Mouse (Mus musculus) CD4-positive, CD25-positive, alpha-beta regulatory T cell, adult 2 months (primary cell): Measurements from ENCODE around the gene Rps27l.

Experiments used
- DNase-seq: peaks from one replicate; pipeline ENCODE4 v3.0.0-alpha.2; 2012; ENCODE audit warnings: low read depth, low spot score

Gene Rps27l

DNA sequence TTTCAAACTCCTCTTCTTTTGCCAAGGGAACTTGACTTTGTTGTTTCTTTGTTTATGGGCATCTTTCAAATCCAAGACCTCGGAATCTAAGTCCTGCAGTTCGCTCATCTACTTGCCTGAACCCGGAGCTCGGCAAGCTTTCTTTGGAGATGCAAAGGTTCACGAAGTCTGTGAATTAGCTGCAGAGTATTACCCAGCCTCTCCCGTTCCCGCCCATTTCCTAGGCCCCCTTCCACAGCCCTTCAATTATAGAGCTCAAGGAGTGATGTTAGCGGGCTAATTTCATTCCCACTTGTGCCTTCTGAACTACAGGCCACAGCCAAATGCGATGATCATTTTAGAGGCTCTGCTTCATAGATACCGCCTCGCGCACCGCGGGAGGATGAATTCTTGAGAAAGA, 25.9 kb upstream of the Rps27l start:
- peak; percentile 45 for DNase-seq

DNA sequence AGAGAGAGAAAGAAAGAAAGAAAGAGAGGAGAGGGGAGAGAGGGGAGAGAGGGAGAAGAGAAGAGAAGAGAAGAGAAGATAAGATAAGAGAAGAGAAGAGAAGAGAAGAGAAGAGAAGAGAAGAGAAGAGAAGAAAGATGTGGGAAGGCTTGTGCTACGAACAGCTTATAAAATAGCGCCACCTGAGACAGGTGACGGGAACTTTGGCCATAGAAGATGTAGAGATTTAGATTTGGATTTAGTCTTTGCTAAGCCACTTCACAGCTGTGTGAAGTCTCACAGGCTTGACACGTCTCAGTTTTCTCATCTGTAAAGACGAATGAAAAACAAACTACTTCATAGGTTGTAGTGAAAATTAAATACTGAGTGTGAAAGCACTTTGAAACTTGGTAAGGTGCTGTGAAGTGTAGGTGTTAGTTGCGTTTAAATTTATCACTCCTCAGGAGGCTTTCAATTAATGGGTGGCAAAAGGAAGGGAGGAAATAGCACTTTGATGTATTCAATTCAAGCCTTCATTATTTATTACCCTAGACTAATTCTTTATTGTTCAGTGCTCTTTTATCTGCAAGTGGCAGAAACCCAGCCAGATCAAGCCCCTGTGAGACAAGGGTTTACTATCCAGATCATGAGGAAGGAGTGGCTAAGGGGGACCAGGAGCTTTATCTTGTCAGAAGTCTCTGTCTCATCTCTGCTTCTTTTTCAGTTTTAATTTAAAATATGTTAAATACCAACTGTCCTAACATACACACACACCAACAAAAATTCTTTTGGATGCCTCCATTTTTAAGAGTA, 25.2 kb upstream of the Rps27l start:
- peak; percentile 67 for DNase-seq

DNA sequence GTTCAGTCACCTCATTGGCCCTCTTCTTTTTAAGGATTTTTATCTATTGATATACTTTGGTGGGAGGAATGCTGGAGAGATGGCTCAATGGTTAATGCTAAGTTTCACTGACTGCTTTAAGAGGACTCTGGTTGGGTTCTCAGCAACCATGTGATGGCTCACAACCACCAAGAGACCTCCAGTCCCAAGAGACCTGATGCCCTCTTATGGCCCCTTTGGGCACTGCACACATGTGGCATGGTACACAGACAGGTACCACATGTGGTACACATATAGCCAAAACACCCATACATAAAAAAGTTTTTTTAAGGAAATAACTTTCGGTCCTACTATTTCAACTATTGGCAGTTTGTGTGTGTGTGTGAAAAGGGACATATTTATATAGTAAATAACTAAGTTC, 23.8 kb upstream of the Rps27l start:
- DNase-seq: peak; percentile 55

GRCm38 (mm10) chr9:66925853-66926252, 20.0 kb upstream of the Rps27l start:
- DNase-seq: no peak

DNA sequence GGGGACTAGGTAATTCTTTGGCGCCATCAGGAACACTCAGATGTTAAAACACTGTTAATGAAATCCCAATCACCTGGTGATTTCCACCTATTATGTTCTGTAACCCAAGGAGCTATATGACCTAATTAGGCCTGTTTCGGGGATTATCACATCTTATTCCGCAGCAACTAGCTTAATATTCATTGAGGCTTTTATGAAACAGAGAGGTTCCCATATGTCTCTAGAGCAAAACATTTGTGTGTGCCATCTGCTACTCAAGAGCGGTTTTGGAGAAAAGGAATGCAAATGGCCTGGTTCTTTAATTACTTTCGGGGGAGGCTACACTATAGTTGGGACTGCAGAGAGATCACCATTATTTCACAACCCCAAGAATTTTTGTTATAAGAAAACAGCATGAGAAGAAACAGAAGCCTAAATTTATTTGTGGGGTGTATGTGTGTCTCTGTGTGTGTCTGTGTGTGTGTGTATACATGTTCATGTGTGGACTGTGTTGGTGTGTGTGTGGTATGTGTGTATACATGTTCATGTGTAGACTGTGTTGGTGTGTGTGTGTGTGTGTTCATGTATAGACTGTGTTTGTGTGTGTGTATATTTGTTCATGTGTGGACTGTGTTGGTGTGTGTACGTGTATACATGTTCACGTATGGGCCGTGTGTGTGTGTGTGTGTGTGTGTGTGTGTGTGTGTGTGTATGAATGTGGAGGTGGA, 18.0 kb upstream of the Rps27l start:
- no peak for DNase-seq

GRCm38 (mm10) chr9:66930351-66930750, 15.5 kb upstream of the Rps27l start:
- DNase-seq: no peak

DNA sequence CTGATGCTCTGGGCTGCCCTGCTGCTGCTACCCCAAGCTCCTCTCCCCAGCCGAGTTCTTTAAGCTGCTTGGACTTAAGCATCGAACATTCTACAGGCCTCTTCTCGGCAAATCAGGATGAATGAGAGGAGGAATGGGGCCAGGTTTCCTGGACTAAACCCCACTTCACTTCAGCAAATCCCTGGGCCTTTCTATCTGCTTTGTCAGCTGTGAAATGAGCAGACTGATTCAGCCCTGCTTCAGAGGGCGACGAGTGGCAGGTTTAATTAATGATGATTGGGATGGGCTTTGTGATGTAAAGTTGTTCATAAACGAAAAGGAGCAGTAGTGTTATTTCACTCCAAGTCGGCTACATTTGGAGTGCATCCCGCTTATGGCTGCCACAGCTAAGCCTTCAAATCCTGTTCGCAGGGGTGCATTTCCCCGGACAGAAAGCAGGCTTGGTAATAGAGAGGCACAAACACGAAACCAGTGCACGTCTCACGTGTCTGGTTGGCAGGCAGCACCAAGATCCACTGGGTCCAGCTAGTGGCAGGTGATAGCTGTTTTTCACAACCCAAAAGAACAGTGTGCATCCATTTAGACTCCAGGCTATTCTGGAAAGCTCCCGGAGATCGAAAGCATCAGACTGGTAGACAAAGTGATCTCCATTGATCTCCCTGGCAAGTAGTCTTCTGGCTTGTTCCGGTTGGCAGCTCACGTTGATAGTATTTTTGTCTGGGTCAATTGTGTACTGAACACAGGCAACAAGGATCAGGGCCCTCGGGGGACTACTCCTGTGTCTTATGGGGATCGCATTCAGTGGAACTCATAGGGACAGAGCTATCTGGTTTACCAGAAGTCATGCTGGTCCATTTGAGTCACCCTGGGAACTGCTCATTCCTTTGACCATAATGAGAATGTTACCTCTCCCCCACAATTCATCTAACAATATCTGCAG, 11.7 kb upstream of the Rps27l start:
- no peak for DNase-seq

DNA sequence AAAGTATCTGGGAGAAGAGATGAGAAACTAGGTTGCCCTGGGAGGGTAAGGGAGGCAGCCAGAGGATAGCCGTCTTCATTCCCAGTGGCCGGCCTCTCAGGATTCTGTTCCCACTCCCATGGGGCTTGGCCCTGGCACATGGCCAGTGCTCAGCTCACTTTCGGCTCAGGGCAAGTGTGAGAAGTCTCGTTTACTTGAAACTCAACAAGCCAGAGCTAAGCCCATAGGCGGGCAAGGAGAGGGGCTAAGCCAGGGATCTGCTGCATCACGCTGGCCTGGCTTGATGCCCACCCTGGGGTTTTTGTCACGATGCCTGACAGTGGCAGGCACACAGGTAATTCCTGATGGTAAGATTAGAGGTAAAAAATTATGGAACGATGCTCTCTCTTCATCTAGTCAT, 8.4 kb upstream of the Rps27l start:
- DNase-seq: no peak

DNA sequence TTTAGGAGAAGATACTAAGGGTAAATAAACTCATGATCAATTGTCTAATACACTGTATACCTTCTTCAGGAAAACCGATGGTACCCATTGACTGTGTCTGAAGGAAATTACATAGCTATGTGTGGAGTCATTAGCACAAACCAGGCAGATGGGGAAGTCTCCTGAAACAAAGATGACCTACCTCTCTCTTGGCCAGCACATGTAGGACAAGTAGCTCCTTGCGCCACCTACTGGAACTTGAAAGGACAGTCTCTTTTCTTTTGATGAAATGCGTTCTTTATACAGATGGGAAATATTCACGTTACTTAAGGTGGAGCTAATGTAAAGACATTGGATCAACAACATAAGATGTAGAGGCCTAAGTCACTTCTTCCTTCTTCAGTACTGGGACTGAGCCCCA, 7.0 kb upstream of the Rps27l start:
- DNase-seq: peak; percentile 87

GRCm38 (mm10) chr9:66945161-66945560, 725 bp upstream of the Rps27l start:
- no peak for DNase-seq

DNA sequence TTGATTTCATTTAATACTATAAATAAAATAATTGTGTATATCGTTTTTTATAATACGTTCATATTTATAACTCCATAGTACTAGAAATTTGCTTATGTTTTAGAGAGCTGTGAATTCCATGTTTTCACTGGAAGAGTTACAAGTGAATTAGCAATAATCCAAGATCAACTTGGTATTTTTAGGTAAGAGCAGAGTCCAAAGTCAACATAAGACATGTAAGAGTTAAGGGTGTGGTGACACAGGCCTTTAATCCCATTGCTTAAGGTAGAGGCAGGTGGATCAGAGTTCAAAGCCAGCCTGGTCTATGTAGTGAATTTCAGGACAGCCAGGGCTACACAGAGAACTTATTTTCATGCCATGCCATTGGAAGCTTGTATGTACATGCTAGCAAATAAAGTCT, 2.6 kb downstream of the Rps27l start:
- no peak for DNase-seq

DNA sequence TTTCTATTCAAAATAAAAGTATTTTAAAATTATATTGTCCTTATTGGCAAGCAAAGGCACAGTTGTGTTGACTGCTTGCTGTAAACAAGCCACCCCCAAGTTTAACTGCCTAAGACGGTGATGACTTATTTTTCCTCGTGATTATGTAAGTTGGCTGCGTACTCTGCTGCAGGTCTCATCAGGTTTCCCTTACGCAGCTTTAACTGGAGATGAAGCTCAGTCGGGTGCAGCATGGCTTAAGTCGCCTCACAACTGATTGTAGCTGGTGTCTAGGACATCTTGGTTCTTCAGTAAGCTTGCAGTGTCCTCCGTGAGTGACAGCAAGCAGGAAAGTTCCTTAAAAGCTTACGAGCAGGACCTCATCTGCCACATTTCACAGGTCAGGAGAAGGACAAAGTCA, 6.4 kb downstream of the Rps27l start:
- DNase-seq: no peak

DNA sequence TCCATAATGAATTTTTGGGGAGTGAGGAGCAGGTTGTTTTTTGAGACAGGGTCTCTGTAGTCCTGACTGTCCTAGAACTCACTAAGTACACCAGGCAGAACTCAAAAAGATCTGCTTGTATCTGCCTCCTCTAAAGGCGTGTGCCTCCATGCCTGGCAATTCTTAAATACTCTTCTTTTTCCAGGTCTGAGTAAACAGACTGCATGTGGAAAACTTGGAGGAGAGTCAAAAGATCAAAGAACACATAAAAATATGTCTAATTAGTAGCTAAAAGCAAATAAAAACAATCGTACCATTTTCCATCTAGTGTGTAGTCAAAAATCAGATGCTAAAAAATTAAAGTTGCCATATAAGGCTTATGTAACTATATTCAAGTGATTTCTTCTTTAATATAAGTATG, 7.0 kb downstream of the Rps27l start:
- DNase-seq: no peak

- no peak for DNase-seq
Measured at GRCm38 (mm10) chr9:66957451-66957850, 11.6 kb downstream of the Rps27l start.

DNA sequence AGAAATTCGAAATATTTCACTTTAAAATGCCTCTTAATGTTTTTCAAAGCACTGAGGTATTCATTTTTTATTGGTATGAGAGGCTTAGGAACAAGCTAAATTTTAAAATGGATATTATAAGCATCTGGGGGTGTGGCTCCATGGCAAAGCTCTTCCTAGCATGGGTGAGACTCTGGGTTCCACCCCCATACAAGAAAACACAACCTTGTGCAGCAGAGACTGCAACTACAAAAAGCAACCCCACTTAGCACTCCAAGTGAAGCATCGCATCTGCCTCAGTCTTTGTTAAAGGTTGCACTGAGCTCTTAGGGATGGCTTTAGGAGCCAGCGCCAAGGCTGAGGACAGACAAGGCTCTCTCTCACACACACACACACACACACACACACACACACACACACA, 15.6 kb downstream of the Rps27l start:
- no peak for DNase-seq

GRCm38 (mm10) chr9:66967492-66967891, 21.6 kb downstream of the Rps27l start:
- DNase-seq: no peak

DNA sequence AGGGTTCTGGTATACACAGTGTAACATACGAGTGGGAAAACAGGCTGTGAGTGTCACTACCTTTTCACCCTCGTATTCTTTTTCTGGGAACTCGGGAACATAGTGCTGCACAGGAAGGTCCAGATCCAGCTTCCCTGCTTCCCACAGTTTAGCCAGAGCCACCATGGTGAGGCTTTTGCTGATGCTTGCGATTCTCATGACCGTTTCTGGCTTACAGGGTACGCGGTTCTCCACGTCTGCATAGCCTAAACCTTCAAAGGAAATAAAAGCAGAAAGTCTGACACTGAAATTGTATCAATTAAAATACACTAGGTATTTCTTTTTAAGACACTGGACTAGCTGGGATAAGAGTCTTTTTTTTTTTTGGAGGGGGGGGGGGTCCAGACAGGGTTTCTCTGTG, 25.2 kb downstream of the Rps27l start:
- no peak for DNase-seq

GRCm38 (mm10) chr9:66974721-66975225, 28.9 kb downstream of the Rps27l start:
- peak; percentile 88 for DNase-seq

DNA sequence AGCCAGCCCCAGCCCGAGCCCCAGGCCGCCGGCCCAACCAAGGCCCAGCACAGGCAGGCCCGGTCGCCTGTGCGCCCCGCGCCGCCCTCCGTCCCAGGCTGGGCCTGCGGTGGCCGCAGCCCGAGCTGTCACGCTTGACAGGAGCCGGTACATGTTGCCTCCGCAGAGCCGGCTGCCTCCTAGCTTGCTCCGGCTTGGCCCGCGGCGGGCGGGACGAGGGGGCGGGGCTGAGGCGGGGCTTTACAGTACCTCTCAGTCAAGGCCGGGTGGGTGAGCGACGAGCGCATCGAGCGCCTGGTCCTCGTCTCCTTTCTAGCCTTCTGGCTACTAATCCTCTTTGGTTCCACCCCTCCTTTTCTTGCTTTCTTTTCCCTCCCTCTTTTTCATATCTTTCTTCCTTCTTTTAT, 29.4 kb downstream of the Rps27l start, which contains the start of gene Lactb:
Gene Lactb (minus strand): TSS at position 246 of the 407 bp plus-strand sequence.
- DNase-seq: peak; percentile 94

DNA sequence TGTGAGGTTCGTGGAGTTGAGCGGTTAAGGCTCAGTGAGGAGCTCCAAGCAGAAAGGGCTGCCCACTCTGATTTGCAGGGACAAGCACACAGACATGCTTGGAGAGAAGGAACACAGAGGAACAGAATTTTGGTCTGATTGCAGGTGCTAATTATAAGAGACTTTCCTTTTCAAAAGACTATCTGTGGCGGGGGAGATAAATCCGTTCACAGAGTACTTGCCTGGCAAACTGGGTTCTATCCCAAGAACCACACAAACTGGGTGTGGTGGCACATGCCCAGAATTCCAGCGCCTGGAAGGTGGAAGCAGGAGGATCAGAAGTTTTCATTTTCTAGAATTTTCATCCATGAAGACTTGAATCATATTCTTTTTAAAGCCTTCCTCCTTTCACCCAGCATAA, 31.2 kb downstream of the Rps27l start:
- no peak for DNase-seq

- DNase-seq: no peak
Measured at GRCm38 (mm10) chr9:66977982-66978381, 32.1 kb downstream of the Rps27l start.

GRCm38 (mm10) chr9:66978468-66978867, 32.6 kb downstream of the Rps27l start:
- DNase-seq: peak; percentile 29
